Mouse (Mus musculus): ENCODE measurements around the gene Pom121l2.

GRCm38 (mm10) chr13:21980981-21981802 lies at the start of gene Pom121l2:
- TF ChIP-seq POLR2A (IDR thresholded peaks at IDR 0.05; ENCODE audit: low read depth, low read length) (no peak), CTCF (IDR thresholded peaks at IDR 0.05; ENCODE audit: extremely low read depth, insufficient read length, insufficient replicate concordance, low read depth, low read length) (no peak)
